Mouse (Mus musculus) liver, adult 2 months (tissue): ENCODE data around the gene Appl1.

ENCODE experiments used
- CTCF ChIP-seq: fragments of 200-500 bp; IDR thresholded peaks from 2 replicates; pipeline ENCODE4 v1.5.1; 2011; ENCODE audit warnings: low read depth, low read length, control low read depth
- POLR2A ChIP-seq: fragments of 200-500 bp; IDR thresholded peaks from 2 replicates; pipeline ENCODE4 v1.6.1; 2011; ENCODE audit warnings: low read length, control low read depth; ENCODE audit not compliant: insufficient read depth; ENCODE audit errors: extremely low read depth

DNA sequence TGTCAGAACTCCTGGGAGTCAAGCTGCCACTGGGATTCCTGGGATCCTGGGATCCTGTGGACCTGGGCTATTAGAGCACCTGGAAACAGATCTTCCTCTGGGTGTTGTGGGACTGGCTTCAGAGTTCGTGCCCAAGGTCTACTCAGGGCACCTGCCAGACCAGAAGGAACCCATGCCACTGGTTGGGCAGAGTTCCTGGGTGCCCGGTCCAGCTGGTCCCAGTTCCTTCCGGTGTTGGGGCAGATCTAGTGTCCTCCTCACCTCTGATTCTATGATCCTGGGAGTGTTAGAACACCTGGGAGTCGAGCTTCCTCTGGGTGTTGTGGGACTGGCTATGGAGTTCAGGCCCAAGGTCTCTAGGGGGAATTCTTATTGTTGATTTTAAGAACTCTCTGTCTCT is 63.6 kb downstream of the Appl1 start:
- no peak for TF ChIP-seq CTCF
- no peak for TF ChIP-seq POLR2A
